Comparison of ENCODE assay signal across 14 mouse cellular contexts in genomic region chr6:73012931-73013330, GRCm38 (mm10). TPM values are rescaled to one million over a fixed set of nuclear protein-coding genes. Genes with fewer than 3 reads are reported as not detected.
DNase-seq lines count a peak whose midpoint lies in the region.
"Had no signal": no experiment of that assay in that cellular context is flagged by ENCODE, and none has a peak within 500 bp of the region (broad histone marks: within the 10 kb centered on the region; RNA-seq: fewer than 3 reads in every experiment).

No protein-coding gene starts in this region.

- no peak overlapping the region for H3K27ac ChIP-seq in hindbrain, embryonic 10.5 days
- H3K27ac ChIP-seq: hindbrain, embryonic 12.5 days; liver, embryonic 13.5 days had no signal

- no peaks in the 10 kb centered on the region for H3K27me3 ChIP-seq in hindbrain, embryonic 10.5 days (ENCODE audit: insufficient read depth, poor library complexity, severe bottlenecking)
- H3K27me3 ChIP-seq: hindbrain, embryonic 12.5 days; liver, embryonic 13.5 days had no signal

- no peaks in the 10 kb centered on the region for H3K9me3 ChIP-seq in hindbrain, embryonic 10.5 days
- H3K9me3 ChIP-seq: hindbrain, embryonic 12.5 days; liver, embryonic 13.5 days had no signal

- no peaks in the 10 kb centered on the region for H3K36me3 ChIP-seq in hindbrain, embryonic 10.5 days
- H3K36me3 ChIP-seq: hindbrain, embryonic 12.5 days; liver, embryonic 13.5 days had no signal

- DNase-seq in 416B (ENCODE audit: low read depth) (peak; percentile 32), adipocyte (ENCODE audit: low spot score) (peak; percentile 33)
- DNase-seq in fibroblast of lung, adult 2 months (ENCODE audit: low read depth): peak; percentile 60
- peak; percentile 28 for DNase-seq in lung, postnatal 25 days (ENCODE audit: low spot score)
- no peak for DNase-seq in ovary, adult 18-20 months (ENCODE audit: low spot score)
- no peak for DNase-seq in embryo, embryonic 10 days (ENCODE audit: low spot score)
- DNase-seq in hindbrain, embryonic 10.5 days (ENCODE audit: low spot score): no peak
- DNase-seq: adrenal gland, adult 8-10 months; cerebellum, postnatal 10 days; gastrocnemius, postnatal 10 days; left cerebral cortex, postnatal 4 days; liver, embryonic 13.5 days; thymus, adult 2 months had no signal

- 89% methylated on average over 8 of the region's 8 CpGs for WGBS in hindbrain, embryonic 10.5 days

- peaks cover 11% of the 10 kb centered on the region for H3K4me1 ChIP-seq in hindbrain, embryonic 10.5 days (replicated peaks)
- H3K4me1 ChIP-seq: hindbrain, embryonic 12.5 days; liver, embryonic 13.5 days had no signal

- H3K4me3 ChIP-seq in hindbrain, embryonic 10.5 days: no peak overlapping the region
- H3K4me3 ChIP-seq: hindbrain, embryonic 12.5 days; liver, embryonic 13.5 days had no signal

RNA-seq across cellular contexts. Expression of gene Tmsb10, which starts 54.4 kb away (rescaled TPM):
- polyA plus RNA-seq in hindbrain, embryonic 10.5 days (2016; fragmentation: Nextera tagmentation; extraction: Ambion mirVana): 3,283 and 4,408 TPM in 2 replicates

Comparison
In these comparisons a context has a peak if more than half of its experiments do, and no peak if none do; other contexts are left out.
1. DNase-seq: peak in 416B (single experiment), adipocyte (single experiment), fibroblast of lung, adult 2 months (single experiment) and lung, postnatal 25 days (single experiment); none in ovary, adult 18-20 months (single experiment), embryo, embryonic 10 days (single experiment) and hindbrain, embryonic 10.5 days (single experiment).